Comparison of ENCODE assay signal across 1 mouse cellular context in the genomic region with DNA sequence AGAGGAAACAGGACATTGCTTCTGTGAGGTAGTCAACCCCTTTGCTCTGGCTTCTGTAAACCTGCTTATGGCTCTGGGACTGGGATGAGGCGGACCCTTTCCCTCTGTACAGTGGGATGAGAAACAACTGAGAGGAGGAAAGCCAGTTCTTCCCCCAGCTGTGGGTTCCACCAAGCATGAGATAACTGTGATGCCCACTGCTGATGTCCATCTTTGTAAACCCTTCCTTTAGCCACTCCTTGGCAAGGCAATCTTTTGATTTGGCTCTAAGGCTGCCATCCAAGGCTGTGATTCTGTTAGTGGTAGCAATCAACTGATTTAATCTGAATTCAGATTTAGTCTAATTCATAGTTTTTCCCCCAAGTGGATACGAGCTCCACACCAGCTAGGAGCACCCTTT.
TF ChIP-seq lines count a peak whose summit lies in the region.

No protein-coding gene starts in this region.

TF ChIP-seq in myocyte, 11 proteins besides CTCF, POLR2A, EP300 and RAD21 (continued from another document):
- TF ChIP-seq MYOG (IDR thresholded peaks at IDR 0.05; ENCODE audit: control insufficient read depth in 1 of 3, insufficient read depth in 1 of 3, insufficient read length in 2 of 3, low read depth in 2 of 3) (no peak), USF1 (IDR thresholded peaks at IDR 0.05; ENCODE audit: low read depth) (no peak), TCF3 (IDR thresholded peaks at IDR 0.05; ENCODE audit: insufficient read length, low read depth) (no peak), MAX (IDR thresholded peaks at IDR 0.05; ENCODE audit: low read depth) (no peak)
